Mouse (Mus musculus): ENCODE measurements around the gene Gga1. TPM values are rescaled to one million over a fixed set of nuclear protein-coding genes. Genes with fewer than 3 reads are reported as not detected.
"Not testable (repeated sequence)": the region's sequence is repeated elsewhere in the genome, so short reads cannot be mapped to it uniquely, and the experiment has no call there.

Gga1 gene
- total RNA-seq, 2 experiments from 2014 or later, result 41.6 to 43.8 TPM

DNA sequence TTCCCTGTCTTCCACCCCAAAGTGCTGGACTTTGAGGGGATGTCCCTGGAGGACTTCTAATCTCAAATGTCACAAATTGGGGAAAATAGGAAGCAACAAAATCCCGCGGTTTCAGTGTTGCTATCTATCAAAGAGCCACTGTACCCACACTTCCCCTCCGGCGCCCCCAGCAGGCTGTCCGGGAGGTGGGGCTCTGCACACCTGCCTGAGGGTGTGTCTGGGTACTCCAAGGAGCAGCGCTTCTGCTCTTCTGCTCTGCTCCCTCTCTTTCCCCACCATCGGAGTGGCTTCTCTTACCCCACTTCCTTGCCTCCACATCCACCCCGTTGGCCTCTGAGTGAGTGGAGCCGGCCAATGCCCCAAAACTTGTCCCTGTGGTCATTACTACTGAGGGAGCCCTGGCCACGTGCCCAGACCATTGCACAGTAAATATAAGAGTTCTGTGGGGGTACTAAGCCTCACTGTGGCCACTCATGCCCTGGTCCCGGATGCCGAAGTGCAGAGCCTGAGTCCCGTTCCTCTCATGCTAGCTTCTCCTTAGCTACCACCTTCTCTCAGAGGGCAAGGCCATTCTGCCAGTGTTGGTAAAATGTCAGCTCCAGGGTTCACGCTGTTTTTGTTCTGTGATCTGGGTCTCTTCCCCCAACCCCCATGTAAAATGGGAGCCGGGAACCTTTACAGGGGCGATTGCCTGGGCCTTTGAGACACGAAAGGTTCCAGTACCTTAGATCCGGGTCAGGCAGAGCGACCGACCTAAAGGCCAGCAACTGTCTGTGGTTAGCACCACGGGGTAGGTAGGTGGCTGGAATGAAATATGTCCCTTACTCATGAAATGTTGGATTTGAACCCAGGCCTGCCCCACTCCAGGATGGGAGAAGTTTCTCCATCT is 33.2 kb upstream of the Gga1 start:
- intact Hi-C loops (cut with DNase I), result no loop called here
- DNase-seq (ENCODE audit: low spot score), result no peak

DNA sequence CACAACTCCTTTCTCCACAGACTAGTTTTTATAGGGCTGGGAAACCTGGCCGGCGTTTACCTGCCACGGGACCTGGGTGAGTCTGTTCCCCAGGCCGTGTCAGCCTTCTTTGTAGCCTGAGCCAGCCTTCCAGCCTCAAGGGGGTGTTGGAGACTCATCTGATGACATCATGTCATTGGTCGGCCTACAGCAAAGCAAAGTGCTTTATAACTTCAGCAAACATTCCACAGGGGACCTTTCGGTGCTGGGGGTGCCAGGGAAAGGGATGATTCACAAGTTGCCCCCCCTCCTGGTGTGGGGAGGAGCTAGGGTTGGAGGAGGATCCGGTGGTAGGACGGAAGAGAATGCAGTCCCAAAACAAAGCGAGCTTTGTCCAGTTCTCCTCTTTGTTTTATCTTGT is 32.2 kb upstream of the Gga1 start:
- intact Hi-C loops (cut with DNase I), result no loop called here
- peak; percentile 74 for DNase-seq (ENCODE audit: low spot score)

DNA sequence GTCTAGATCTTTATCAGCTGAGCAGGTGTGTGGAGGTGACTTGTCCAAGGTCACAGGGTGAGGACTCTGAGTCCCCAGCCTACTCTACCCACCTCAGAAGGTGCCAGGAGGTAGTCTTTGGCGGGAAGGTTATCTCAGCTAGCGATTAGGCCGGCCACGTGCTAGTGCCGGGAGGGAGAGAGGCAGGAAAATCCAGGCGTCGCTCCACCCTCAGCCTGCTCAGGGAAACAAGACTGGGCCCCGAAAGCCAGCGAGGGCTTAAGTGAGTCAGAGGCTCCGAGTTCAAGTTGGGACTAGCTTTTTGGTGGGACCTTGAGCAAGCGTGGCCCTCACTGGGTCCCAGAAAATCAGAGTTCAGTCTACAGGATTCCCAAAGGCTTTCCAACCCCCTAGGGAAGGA is 31.7 kb upstream of the Gga1 start:
- DNase-seq (ENCODE audit: low spot score), result no peak

DNA sequence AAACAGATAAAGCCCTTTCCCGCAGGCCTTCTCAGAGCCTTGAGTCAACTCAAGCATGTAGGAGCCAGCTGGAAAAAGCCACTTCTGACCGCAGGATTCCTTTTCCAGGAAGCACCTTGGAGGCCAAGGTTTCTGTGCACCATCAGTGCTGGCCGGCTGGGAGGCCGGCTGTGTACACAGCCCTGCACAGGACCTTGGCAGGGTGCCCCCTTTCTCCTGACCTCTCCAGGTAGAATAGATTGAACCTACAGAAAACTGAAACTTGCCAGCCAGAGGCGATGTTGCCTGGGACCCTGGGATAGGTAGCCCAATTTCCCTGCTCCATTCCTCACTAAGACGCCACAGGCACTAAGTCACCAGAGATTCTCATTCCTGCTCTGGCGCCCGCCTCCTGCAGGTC is 31.1 kb upstream of the Gga1 start:
- no peak for DNase-seq (ENCODE audit: low spot score)
- intact Hi-C loops (cut with DNase I), result no loop called here

More for the DNA sequence above, 31.7 kb upstream of the Gga1 start:
- intact Hi-C loops (cut with DNase I), result no loop called here

DNA sequence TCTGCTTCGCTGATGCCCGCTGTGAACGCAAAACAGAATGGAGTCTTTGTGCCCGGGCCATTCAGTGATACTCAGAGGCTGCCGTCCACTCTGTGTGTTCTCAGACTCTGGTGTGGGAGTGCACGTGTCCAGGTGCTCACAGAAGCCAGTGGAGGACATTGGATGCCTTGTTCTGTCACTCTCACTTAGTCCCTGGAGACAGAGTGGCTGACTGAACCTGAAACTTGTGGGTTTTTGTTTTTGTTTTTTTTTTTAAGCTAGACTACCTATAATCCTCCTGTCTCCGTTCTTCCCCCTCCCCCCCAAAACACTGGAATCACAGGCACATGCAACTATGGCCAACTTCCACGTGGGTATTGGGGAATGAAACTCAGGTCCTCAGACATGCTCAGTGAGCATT is 30.6 kb upstream of the Gga1 start:
- intact Hi-C loops (cut with DNase I), result no loop called here
- no peak for DNase-seq (ENCODE audit: low spot score)

DNA sequence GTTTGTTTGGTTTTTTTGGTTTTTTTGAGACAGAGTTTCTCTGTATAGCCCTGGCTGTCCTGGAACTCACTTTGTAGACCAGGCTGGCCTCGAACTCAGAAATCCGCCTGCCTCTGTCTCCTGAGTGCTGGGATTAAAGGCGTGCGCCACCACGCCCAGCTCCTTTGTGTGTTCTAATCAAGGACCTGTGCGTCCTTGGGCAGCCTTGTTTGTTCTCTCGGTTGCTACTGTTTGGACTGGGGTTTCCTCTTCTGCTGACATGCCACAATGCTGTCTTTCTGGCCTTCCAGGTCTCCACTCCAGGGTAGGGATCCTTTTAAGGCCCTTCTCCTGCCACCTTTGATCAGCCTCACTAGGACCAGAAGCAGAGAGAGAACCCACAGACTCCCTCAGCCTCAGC is 30.2 kb upstream of the Gga1 start:
- DNase-seq (ENCODE audit: low spot score); intact Hi-C loops (cut with DNase I): not testable (repeated sequence)

DNA sequence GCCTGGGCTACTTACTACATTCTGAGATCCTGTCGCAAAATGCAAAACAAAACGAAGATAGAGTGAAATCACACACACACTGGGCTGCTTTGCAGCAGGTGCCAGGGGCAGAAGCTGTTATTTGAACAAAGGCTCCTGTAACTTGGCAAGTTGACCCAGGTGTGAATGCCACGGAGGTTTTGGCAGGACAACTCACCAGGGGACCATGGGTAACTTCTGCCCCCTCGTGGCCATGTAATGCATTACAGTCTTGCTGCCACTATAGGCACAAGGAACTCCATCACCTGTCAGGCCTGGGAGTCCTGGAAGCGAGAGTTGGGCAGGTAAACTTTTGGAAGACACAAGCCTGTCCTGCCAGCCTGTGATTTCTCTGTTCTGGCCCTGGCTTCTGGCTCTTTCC is 28.5 kb upstream of the Gga1 start:
- intact Hi-C loops (cut with DNase I), result loop anchor here (1.0 kb wide), 1 partner anchor 21 kb away; no protein-coding TSS in a partner anchor
- DNase-seq (ENCODE audit: low spot score), result no peak

DNA sequence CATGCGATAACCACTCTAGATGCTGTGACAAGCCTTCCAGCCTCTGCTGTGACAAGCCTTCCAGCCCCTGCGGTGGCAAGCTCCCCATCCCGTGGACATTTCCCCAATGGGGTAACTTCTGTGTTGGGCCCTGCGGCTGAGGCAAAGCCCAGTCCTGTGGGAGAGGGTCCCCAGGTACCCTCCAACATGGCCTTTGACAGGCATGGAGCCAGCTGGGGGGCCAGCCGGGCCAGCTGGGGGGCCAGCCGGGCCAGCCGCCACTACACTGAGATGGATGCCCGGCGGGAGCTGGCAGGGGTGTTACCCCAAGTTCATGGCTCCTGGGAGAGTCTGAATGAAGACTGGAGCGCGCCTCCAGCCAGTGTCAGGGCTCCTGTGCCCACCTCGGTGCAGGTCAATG is 27.5 kb upstream of the Gga1 start:
- no peak for DNase-seq (ENCODE audit: low spot score)
- intact Hi-C loops (cut with DNase I), result no loop called here

DNA sequence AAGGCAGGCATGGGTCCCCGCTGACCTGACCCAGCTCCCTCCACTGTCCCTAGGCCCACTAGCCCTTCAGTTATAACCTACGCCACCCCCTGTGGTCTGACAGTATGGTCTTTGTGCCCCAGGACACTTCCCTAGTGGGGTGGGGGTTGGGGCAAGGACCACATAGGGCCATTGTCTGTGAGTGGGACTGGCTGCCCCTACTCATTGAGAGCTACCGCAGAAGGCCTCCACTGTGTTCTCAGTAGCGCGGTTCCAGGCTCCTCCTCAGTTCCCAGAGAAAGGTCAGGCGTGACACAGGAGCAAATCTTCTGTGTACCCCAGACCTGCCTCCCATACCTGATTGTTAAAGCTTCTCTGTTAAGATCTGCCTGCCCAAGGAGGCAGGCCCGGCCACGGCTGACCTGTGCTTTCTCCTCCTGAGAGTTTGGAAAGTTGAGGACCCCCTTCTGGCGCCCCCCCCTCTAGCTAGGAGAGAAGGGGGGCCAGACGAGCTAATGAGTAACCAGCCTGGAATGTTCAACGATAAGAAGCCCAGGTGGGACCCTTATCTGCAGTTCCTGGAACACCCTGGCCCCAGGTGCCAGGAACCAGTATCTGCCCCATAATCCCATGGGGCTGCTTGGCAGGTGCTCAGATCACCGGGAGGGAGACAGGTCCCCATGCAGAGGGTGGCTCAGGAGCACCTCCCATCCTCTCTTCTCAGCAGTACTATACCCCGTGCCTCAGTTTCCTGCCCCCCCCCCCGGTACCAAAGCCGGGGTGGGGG is 26.7 kb upstream of the Gga1 start:
- intact Hi-C loops (cut with DNase I), result loop anchor here (5.0 kb wide), 1 partner anchor 38 kb away; no protein-coding TSS in a partner anchor
- no peak for DNase-seq (ENCODE audit: low spot score)

DNA sequence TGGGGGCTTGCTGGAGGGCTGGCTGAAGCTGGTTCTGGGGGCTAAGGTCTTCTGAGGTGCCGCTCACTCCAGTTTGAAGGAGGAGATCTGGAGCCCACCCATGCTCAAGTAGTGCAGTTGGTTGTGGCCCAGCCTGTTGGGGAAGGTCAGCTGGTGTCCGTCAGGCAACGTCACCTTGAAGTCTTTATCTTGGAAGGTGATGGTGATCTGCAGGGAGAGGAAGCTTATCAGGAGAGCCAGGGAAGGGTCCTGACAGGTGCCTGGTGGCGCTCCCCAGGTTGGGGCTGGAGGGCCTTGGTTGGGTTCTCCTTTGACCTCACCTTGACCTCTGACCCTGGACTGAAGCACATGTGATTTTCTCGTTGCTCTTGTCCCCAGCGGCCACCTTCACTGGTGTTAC is 26.0 kb upstream of the Gga1 start:
- DNase-seq (ENCODE audit: low spot score), result no peak
- intact Hi-C loops (cut with DNase I), result loop anchor here (1.0 to 5.0 kb wide), 2 partner anchors 25 to 39 kb away; no protein-coding TSS in a partner anchor

DNA sequence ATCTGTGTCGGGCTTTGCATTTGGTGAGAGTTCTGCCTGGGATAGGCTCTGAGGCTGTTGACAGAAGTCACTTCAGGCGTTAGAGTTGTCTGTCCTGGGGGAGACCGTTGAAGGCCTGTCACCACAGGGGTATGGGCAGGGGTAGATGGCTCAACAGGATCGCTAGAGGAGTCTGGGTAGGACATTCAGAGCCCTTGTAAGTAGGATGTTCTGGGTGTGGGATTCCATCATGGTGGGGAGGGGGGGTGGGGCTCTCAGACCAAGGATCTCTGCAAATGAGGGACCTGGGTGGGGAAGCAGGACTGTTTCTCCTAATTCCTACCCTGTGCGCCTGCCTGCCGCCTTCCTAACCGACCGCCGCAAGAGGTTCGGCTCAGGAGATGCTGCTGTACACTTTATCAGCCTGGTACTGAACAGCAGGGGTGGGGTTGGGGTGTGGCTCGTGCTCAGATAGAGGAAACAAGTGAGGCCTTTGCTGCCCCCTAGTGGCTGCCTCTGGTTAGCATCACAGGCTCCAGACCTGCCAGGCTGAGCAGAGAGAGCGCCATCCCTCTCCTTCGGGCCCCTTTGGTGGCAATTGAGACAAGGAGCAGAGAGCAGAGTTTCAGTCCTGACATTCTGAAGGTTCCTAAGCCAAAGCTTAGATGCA is 25.4 kb upstream of the Gga1 start:
- intact Hi-C loops (cut with DNase I), result loop anchor here (1.0 to 5.0 kb wide), 2 partner anchors 25 to 39 kb away; no protein-coding TSS in a partner anchor
- DNase-seq (ENCODE audit: low spot score), result peak; percentile 81

DNA sequence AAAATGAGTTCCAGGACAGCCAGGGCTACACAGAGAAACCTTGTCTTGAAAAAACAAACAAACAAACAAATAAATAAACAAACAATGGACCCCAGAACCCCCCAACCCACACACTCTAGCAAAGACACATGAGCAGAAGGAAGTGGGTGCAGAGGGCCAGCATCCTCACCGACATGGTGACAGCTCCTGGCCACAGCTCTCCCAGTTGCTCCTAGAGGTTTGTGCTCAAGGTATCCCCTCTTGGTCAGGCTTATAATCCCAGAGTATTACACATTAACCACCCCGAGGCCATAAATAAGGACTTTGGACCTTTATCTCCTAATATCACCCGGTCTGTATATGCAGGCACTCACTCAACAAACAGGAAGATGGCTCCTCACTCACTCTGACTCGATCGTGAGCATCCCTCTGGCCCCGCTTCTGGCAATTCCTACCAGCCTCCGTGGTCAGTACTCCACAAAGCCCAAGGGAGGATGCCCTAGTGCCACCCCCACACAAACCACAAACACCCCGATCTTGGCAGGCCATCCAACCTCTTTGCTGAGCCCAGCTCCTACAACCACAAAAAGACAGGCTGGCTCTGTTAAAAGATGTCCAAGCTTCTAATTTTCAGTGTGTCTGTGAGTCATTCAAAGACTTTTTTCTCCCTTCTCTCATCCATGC is 21.6 kb upstream of the Gga1 start, which contains the start of gene Lgals2:
TSS of gene Lgals2 (minus strand) at position 227 of the 663 bp plus-strand sequence.
- DNase-seq (ENCODE audit: low spot score), result no peak
- intact Hi-C loops (cut with DNase I), result loop anchor here (2.0 kb wide), 1 partner anchor 13 kb away; no protein-coding TSS in a partner anchor

DNA sequence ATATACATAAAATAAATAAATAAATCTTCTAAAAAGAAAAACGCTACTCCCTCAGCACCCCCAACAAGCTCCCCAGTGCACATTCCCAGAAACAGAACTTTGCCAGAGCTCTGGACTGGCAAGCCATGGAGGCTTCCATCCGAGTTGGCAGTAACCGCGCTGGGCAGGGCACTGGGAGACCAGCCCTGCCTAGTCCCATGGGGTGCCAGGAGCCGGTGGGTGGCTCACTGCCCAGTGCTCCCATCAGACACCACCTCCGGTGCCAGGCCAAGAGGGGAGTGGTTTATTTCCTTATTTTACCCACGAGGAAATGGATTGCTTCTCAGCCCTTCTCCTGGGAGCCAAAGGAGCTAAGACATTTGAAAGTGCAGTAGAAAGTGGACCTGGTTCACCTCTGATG is 20.0 kb upstream of the Gga1 start:
- DNase-seq (ENCODE audit: low spot score), result no peak
- intact Hi-C loops (cut with DNase I), result no loop called here

DNA sequence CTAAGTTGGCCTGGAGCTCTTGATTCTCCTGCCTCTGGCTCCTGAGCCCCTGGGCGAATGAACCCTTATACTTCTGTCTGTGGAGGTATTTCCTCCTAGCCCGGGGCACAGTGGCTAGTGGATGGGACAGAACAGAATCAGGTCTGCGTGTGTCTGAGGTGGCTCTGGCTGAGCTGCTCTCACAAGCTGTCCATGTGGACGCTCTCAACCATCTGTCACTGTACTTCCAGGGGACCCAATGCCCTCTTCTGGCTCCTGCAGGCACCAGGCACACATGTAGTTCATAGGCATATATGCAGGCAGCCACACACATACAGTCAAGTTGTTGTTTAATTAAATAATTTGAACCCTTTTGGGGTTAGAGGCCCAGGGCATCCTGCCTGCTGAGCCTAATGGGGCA is 17.7 kb upstream of the Gga1 start:
- DNase-seq (ENCODE audit: low spot score), result no peak
- intact Hi-C loops (cut with DNase I), result no loop called here

DNA sequence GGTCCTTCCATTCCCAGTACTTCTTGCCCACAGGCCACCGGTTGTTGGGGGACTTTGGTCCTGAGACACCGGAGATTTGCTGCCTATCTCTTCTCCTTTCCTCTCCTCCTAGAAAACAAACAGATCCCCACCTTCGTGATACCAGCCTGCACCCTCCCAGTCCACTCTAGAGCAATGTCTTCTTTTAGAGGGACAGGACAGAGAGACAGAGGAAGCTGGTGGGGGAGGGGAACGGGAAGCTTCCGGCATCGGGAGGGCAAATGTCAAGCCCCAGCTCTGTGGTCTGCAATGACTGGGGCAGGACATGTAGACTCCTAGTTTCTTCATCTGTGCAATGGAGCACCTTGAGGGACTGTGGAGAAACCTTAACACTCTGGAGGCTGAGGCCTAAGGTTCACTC is 17.3 kb upstream of the Gga1 start:
- intact Hi-C loops (cut with DNase I), result no loop called here
- no peak for DNase-seq (ENCODE audit: low spot score)

DNA sequence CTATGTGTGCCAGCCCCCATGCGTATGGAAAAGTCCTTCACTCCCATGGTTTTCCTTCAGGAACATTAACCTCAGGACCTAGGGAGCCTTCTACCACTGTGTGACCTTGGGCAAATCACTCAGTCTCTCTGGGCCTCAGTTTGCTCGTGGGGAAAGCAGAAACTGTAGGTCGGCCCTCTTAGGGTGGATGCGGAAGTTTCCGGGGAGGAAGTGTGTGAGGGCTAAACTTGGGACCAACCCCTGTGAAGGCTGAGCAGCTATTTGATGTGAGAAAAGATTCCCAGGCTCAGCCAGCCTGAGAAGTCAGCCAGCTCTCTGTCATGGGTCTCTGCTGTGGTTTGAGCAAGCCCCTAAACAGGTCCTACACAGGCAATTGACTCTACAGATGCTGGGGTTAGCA is 14.7 kb upstream of the Gga1 start:
- DNase-seq (ENCODE audit: low spot score), result no peak
- intact Hi-C loops (cut with DNase I), result no loop called here

DNA sequence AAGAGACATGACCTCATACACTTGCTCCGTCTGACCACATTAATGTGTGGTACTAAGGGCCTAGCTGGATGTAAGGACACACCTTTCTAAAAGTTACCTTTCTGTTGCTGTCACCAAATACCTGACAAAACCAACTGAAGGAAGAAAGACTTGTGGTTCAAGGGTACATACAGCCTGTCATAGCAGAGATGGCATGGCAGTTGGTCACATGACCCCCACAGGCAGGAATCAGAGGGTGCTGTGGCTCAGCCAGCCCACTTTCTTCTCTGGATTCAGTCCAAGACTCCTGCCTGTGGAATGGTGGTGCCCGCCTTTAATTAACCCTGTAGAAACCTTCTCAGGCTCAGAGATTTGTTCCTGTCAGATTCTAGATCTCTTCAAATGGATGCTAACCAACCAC is 13.8 kb upstream of the Gga1 start:
- intact Hi-C loops (cut with DNase I), result no loop called here
- no peak for DNase-seq (ENCODE audit: low spot score)

DNA sequence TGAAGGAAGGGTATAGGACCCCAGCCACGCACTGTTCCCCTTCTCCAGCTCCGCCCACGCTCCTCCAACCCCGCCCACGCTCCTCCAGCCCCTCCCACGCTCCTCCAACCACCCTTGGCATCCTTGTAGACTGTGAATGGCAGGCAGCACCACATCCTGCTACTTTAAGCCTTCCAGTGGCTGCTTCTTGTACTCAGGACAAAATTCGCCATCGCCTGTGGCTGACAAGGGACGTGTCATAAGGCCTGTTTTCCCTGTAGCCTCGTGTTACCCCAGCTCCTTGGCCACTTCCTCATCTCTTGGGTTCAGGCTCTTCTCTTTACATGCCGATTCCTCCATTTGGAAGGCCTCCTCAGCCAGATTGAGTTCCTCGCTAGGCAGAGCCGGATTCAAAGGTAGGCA is 13.1 kb upstream of the Gga1 start:
- no peak for DNase-seq (ENCODE audit: low spot score)
- intact Hi-C loops (cut with DNase I), result no loop called here

DNA sequence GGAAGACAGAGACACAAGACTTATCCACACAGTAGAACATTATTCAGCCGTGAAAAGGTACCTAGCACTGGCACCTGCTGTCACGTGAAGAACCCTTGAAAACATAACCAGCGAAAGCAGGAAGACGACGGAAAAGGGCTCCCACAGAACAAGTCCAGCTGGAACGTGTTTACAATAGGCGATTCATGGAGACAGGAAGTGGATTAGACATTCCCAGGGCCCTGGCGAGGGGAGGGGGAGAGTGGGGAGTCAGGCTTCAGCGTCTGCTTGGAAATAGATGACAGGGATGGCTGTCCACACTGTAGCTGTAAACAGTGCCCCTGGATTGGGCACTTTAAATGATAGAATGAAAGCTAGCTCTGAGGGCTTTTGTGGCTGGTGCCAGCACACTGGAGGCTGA is 8.6 kb upstream of the Gga1 start:
- intact Hi-C loops (cut with DNase I), result loop anchor here (2.0 kb wide), 1 partner anchor 14 kb away; the partner anchor contains the start of gene Lgals2
- DNase-seq (ENCODE audit: low spot score), result no peak

DNA sequence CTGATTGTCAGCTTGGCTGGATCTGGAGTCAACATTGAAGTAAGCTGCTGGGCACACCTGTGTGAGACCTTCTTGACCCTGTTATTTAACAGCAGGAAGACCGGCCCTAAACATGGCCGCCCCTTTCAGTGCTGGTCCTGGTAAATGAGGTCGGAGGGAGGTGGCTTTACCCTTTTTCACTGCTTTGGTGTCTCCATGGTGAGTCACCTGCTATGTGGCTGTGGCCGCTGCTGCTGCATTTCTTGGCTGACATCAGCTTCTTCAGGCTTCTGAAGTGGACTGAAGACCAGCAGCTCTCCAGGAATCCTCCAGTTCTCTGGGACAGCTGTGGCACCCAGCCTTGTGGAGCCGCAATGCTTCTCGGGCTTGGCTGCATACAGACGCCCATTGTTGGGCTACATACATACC is 8.2 kb upstream of the Gga1 start:
- intact Hi-C loops (cut with DNase I), result loop anchor here (1.0 to 2.0 kb wide), 2 partner anchors 14 to 43 kb away; partner anchors contain the start of gene Lgals2
- DNase-seq (ENCODE audit: low spot score), result no peak
